Mouse (Mus musculus) myocyte (in vitro differentiated cells): ENCODE data around the gene Vmp1. TPM values are rescaled to one million over a fixed set of nuclear protein-coding genes. Genes with fewer than 3 reads are reported as not detected.

Experiments
- H3K27me3 ChIP-seq: one replicate; pipeline ENCODE4 v1.6.1; 2011; ENCODE audit not compliant: control insufficient read depth, insufficient read depth, insufficient read length
- H3K36me3 ChIP-seq: one replicate; pipeline ENCODE4 v1.6.1; 2011; ENCODE audit not compliant: control insufficient read depth, insufficient read depth
- H3K4me2 ChIP-seq: one replicate; pipeline ENCODE4 v1.6.1; 2011; ENCODE audit warnings: low read depth, control low read depth
- H3K4me3 ChIP-seq: one replicate; pipeline ENCODE4 v1.5.1; 2011; ENCODE audit warnings: mild to moderate bottlenecking, control low read depth, moderate library complexity
- H3K79me2 ChIP-seq: one replicate; pipeline ENCODE4 v1.6.1; 2011; ENCODE audit not compliant: control insufficient read depth, insufficient read depth
- H3ac ChIP-seq: one replicate; pipeline ENCODE4 v1.6.1; 2011; ENCODE audit not compliant: control insufficient read depth, insufficient read length
- CEBPB ChIP-seq: IDR thresholded peaks from 2 replicates; pipeline ENCODE4 v1.6.1; 2011; ENCODE audit warnings: mild to moderate bottlenecking, moderate library complexity; ENCODE audit not compliant: poor library complexity, insufficient read depth, severe bottlenecking
- E2F4 ChIP-seq: IDR thresholded peaks from one replicate; pipeline ENCODE4 v1.6.1; 2011; ENCODE audit warnings: mild to moderate bottlenecking, control low read depth, moderate library complexity; ENCODE audit not compliant: insufficient read depth
- MAX ChIP-seq: IDR thresholded peaks from one replicate; pipeline ENCODE4 v1.6.1; 2011; ENCODE audit warnings: low read depth, mild to moderate bottlenecking, control low read depth
- MYOD1 ChIP-seq, 3 experiments: IDR thresholded peaks; one replicate each; pipeline ENCODE4 v1.6.1; 2011; ENCODE audit warnings: control low read depth in 2 of 3, low read depth in 2 of 3, mild to moderate bottlenecking in 2 of 3, moderate library complexity in 1 of 3; ENCODE audit not compliant: insufficient read length in 2 of 3, control insufficient read depth in 1 of 3
- MYOG ChIP-seq, 3 experiments: IDR thresholded peaks; one replicate each; pipeline ENCODE4 v1.6.1; 2011; ENCODE audit warnings: control low read depth in 2 of 3, low read depth in 2 of 3, mild to moderate bottlenecking in 2 of 3; ENCODE audit not compliant: insufficient read length in 2 of 3, control insufficient read depth in 1 of 3, insufficient read depth in 1 of 3
- POLR2A ChIP-seq: IDR thresholded peaks from one replicate; pipeline ENCODE4 v1.6.1; 2011; ENCODE audit warnings: low read depth, mild to moderate bottlenecking, control low read depth, moderate library complexity; ENCODE audit not compliant: insufficient read length
- POLR2AphosphoS2 ChIP-seq: IDR thresholded peaks from one replicate; pipeline ENCODE4 v1.6.1; 2011; ENCODE audit warnings: low read depth, control low read depth; ENCODE audit not compliant: insufficient read length
- REST ChIP-seq: IDR thresholded peaks from one replicate; pipeline ENCODE4 v1.6.1; 2011; ENCODE audit warnings: mild to moderate bottlenecking, control low read depth, moderate library complexity; ENCODE audit not compliant: insufficient read depth, insufficient read length
- SRF ChIP-seq: IDR thresholded peaks from one replicate; pipeline ENCODE4 v1.6.1; 2011; ENCODE audit warnings: low read depth; ENCODE audit not compliant: control insufficient read depth, insufficient read length
- TCF12 ChIP-seq: IDR thresholded peaks from one replicate; pipeline ENCODE4 v1.6.1; 2011; ENCODE audit warnings: mild to moderate bottlenecking, control low read depth; ENCODE audit not compliant: poor library complexity, insufficient read depth, severe bottlenecking
- TCF3 ChIP-seq: IDR thresholded peaks from one replicate; pipeline ENCODE4 v1.6.1; 2011; ENCODE audit warnings: low read depth, control low read depth; ENCODE audit not compliant: insufficient read length
- USF1 ChIP-seq: IDR thresholded peaks from one replicate; pipeline ENCODE4 v1.6.1; 2011; ENCODE audit warnings: low read depth, mild to moderate bottlenecking, control low read depth, moderate library complexity
- polyA plus RNA-seq: library from polyadenylated mRNA; unstranded; fragments of >200 nt; fragmentation: generic; extraction: Trizol; gene quantifications from one replicate; pipeline ENCODE4 v1.2.1, GENCODE M21; 2012; ENCODE audit warnings: missing spikeins

Gene Vmp1
- polyA plus RNA-seq, 1 experiment, result 169 TPM

GRCm38 (mm10) chr11:86681423-86681822, 2.2 kb downstream of the Vmp1 start:
- Histone ChIP-seq H3K4me2 (peak overlapping the region; percentile 68), H3ac (no peak overlapping the region), H3K36me3 (peaks cover 17% of the 10 kb centered on the region), H3K4me3 (no peak overlapping the region), H3K79me2 (peaks cover 91% of the 10 kb centered on the region), H3K27me3 (no peaks in the 10 kb centered on the region)
- no peak for TF ChIP-seq CEBPB
- no peak for TF ChIP-seq REST
- no peak for TF ChIP-seq USF1
- no peak for TF ChIP-seq MAX

- H3K36me3 ChIP-seq, result peaks cover 13% of the 10 kb centered on the region
Observed at GRCm38 (mm10) chr11:86680729-86681128, 2.9 kb downstream of the Vmp1 start.

GRCm38 (mm10) chr11:86678957-86679356, 4.7 kb downstream of the Vmp1 start:
- no peak for TF ChIP-seq MAX
- TF ChIP-seq CEBPB, result no peak
- no peak for TF ChIP-seq POLR2A
- H3K4me3 ChIP-seq, result no peak overlapping the region
- H3K27me3 ChIP-seq, result no peaks in the 10 kb centered on the region
- H3K79me2 ChIP-seq, result peaks cover 89% of the 10 kb centered on the region
- no peak overlapping the region for H3K4me2 ChIP-seq
- H3ac ChIP-seq, result no peak overlapping the region
- H3K36me3 ChIP-seq, result peaks cover 19% of the 10 kb centered on the region

More at GRCm38 (mm10) chr11:86680729-86681128, 2.9 kb downstream of the Vmp1 start:
- peaks cover 91% of the 10 kb centered on the region for H3K79me2 ChIP-seq
- H3ac ChIP-seq, result no peak overlapping the region
- H3K4me2 ChIP-seq, result no peak overlapping the region
- TF ChIP-seq MAX, result no peak
- TF ChIP-seq POLR2A, result no peak
- no peak for TF ChIP-seq SRF
- no peak for TF ChIP-seq TCF3
- no peak for TF ChIP-seq MYOG (IDR thresholded peaks at IDR 0.05; ENCODE audit: control insufficient read depth in 1 of 3, insufficient read depth in 1 of 3, insufficient read length in 2 of 3, low read depth in 2 of 3)
- no peak for TF ChIP-seq CEBPB
- TF ChIP-seq USF1, result no peak
- no peak for TF ChIP-seq REST
- TF ChIP-seq MYOD1 (IDR thresholded peaks at IDR 0.05; ENCODE audit: control insufficient read depth in 1 of 3, insufficient read length in 2 of 3, low read depth in 2 of 3), result no peak
- TF ChIP-seq E2F4, result no peak
- no peak for TF ChIP-seq TCF12
- TF ChIP-seq POLR2AphosphoS2, result no peak
- H3K4me3 ChIP-seq, result no peak overlapping the region
- no peaks in the 10 kb centered on the region for H3K27me3 ChIP-seq

- Histone ChIP-seq H3K27me3 (no peaks in the 10 kb centered on the region), H3K79me2 (peaks cover 89% of the 10 kb centered on the region), H3ac (no peak overlapping the region), H3K4me2 (no peak overlapping the region), H3K36me3 (peaks cover 19% of the 10 kb centered on the region), H3K4me3 (no peak overlapping the region)
- TF ChIP-seq SRF (no peak), REST (no peak), TCF3 (no peak), E2F4 (no peak), TCF12 (no peak), MYOG (IDR thresholded peaks at IDR 0.05; ENCODE audit: control insufficient read depth in 1 of 3, insufficient read depth in 1 of 3, insufficient read length in 2 of 3, low read depth in 2 of 3) (no peak), USF1 (no peak), MAX (no peak), POLR2AphosphoS2 (no peak), MYOD1 (IDR thresholded peaks at IDR 0.05; ENCODE audit: control insufficient read depth in 1 of 3, insufficient read length in 2 of 3, low read depth in 2 of 3) (no peak), POLR2A (no peak), CEBPB (no peak)
Observed at GRCm38 (mm10) chr11:86675520-86675919, 8.1 kb downstream of the Vmp1 start.

- H3K4me2 ChIP-seq, result no peak overlapping the region
- TF ChIP-seq CEBPB (peak; percentile 81; the same call in 1 of the 2 replicates), SRF (no peak)
Observed at GRCm38 (mm10) chr11:86672772-86673171, 10.9 kb downstream of the Vmp1 start.

More at GRCm38 (mm10) chr11:86672772-86673171, 10.9 kb downstream of the Vmp1 start:
- Histone ChIP-seq H3K36me3 (peaks cover 10% of the 10 kb centered on the region), H3K79me2 (peaks cover 90% of the 10 kb centered on the region), H3ac (no peak overlapping the region), H3K4me3 (no peak overlapping the region), H3K27me3 (no peaks in the 10 kb centered on the region)
